Mouse (Mus musculus) heart, adult 8-10 months (tissue): ENCODE results near the gene 4930415L06Rik. TPM values are rescaled to one million over a fixed set of nuclear protein-coding genes. Genes with fewer than 3 reads are reported as not detected.
A peak's percentile ranks its signal among the peaks of the same experiment; 100 is the strongest.

ENCODE experiments used
- DNase-seq: peaks from one replicate; pipeline ENCODE4 v3.0.0; 2022; ENCODE audit warnings: low spot score
- total RNA-seq, 4 experiments: library from RNA; stranded (reverse); gene quantifications; 2 replicates each; pipeline ENCODE4 v1.2.4; 2022

The 4930415L06Rik gene
- total RNA-seq: not detected

DNA sequence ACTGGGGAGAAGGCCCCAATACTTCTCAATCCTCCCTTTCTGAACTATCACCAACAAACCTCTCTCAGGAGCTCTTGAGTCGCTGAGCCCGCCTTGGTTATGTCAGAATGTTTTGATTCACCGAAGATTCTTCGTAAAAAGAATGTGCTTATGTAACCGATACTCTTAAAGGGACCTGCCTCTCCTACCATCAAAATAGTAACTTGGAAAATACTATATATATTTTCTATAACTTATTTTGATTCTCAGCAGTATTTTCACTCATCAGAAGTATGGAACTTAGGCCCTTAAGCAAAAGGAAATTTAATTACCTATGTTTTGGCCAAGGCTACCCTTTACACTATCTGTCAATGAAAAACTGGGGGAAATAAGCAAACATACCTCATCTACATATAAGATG lies at the start of gene 4930415L06Rik:
Gene 4930415L06Rik (minus strand): TSS at position 101 of the 400 bp plus-strand sequence.
- no peak for DNase-seq

- DNase-seq: peak; percentile 31
Measured at GRCm38 (mm10) chrX:89978621-89979020, 46.0 kb upstream of the 4930415L06Rik start.

GRCm38 (mm10) chrX:89904871-89905270 lies 27.8 kb downstream of the 4930415L06Rik start:
- no peak for DNase-seq

Other genes starting within 250 kb of the 4930415L06Rik start
- gene 4932429P05Rik, start 180.6 kb downstream of the 4930415L06Rik start, total RNA-seq: not detected